Mouse (Mus musculus) ES-E14 (cell line): ENCODE results near the gene Sh3bp4. TPM values are rescaled to one million over a fixed set of nuclear protein-coding genes. Genes with fewer than 3 reads are reported as not detected.

Experiments
- DNase-seq: peaks from one replicate; pipeline ENCODE4 v3.0.0-alpha.2; 2013; ENCODE audit warnings: low read depth, low spot score
- H3K27ac ChIP-seq: 2 replicates; pipeline ENCODE4 v1.5.1; 2012; ENCODE audit warnings: low read depth, mild to moderate bottlenecking, low read length, moderate library complexity, mixed read lengths; ENCODE audit not compliant: poor library complexity, insufficient read depth, severe bottlenecking
- H3K36me3 ChIP-seq: 2 replicates; pipeline ENCODE4 v1.6.1; 2012; ENCODE audit warnings: mild to moderate bottlenecking, low read length, moderate library complexity, mixed read lengths; ENCODE audit not compliant: control insufficient read depth, poor library complexity, insufficient read depth, severe bottlenecking
- H3K4me1 ChIP-seq, 2 experiments: fragments of 150-350 bp in 1 of 2; sonication (generic) in 1 of 2; 2 replicates each; pipeline ENCODE4 v1.6.1; 2012; ENCODE audit warnings: low read length in 2 of 2, mild to moderate bottlenecking in 1 of 2, mixed read lengths in 1 of 2; ENCODE audit not compliant: control insufficient read depth in 2 of 2, insufficient read depth in 2 of 2, poor library complexity in 1 of 2
- H3K4me3 ChIP-seq, 2 experiments: fragments of 150-350 bp in 1 of 2; sonication (generic) in 1 of 2; 2 replicates each; pipeline ENCODE4 v1.5.1; 2012; ENCODE audit warnings: low read length in 2 of 2, low read depth in 1 of 2, mild to moderate bottlenecking in 1 of 2, mixed read lengths in 1 of 2; ENCODE audit not compliant: insufficient read depth in 1 of 2, poor library complexity in 1 of 2, severe bottlenecking in 1 of 2
- H3K9ac ChIP-seq: 2 replicates; pipeline ENCODE4 v1.6.1; 2012; ENCODE audit warnings: low read depth, mild to moderate bottlenecking, low read length, mixed read lengths; ENCODE audit not compliant: poor library complexity, insufficient read depth, severe bottlenecking
- H3K9me3 ChIP-seq: fragments of 150-350 bp; sonication (generic); 2 replicates; pipeline ENCODE4 v1.6.1; 2012; ENCODE audit warnings: low read depth, mild to moderate bottlenecking, low read length; ENCODE audit not compliant: control insufficient read depth, insufficient read depth
- CHD2 ChIP-seq: IDR thresholded peaks from 2 replicates; pipeline ENCODE4 v1.6.1; 2014; ENCODE audit warnings: mild to moderate bottlenecking, low read depth, low read length, inconsistent platforms
- HCFC1 ChIP-seq: IDR thresholded peaks from 2 replicates; pipeline ENCODE4 v1.6.1; 2012; ENCODE audit warnings: low read length, inconsistent platforms, borderline replicate concordance; ENCODE audit not compliant: insufficient read depth
- MAFK ChIP-seq: IDR thresholded peaks from 2 replicates; pipeline ENCODE4 v1.6.1; 2014; ENCODE audit warnings: mild to moderate bottlenecking, low read depth, low read length, inconsistent platforms; ENCODE audit not compliant: insufficient read depth
- ZC3H11A ChIP-seq: IDR thresholded peaks from 2 replicates; pipeline ENCODE4 v1.6.1; 2012; ENCODE audit warnings: low read depth, mild to moderate bottlenecking, inconsistent platforms, low read length, borderline replicate concordance
- ZNF384 ChIP-seq: IDR thresholded peaks from 2 replicates; pipeline ENCODE4 v1.6.1; 2012; ENCODE audit warnings: low read depth, low read length, inconsistent platforms
- in situ Hi-C, 2 experiments: fragments of 600-800 bp; cut with MboI; formaldehyde crosslinking; loops; one replicate each; pipeline ENCODE4 v1.15.1; 2025; ENCODE audit warnings: low sequenced_read_pairs in 2 of 2, inconsistent platforms in 1 of 2; ENCODE audit not compliant: unreplicated experiment in 2 of 2
- total RNA-seq: library from RNA; depleted of rRNA; stranded (reverse); fragments of 300-350 nt; gene quantifications from 2 replicates; pipeline ENCODE4 v1.2.3, GENCODE M21; 2012

Sh3bp4 gene
- total RNA-seq, 1 experiment: 12.0 TPM

- Histone ChIP-seq H3K27ac (no peak overlapping the region), H3K4me3 (no peak overlapping the region), H3K9me3 (no peaks in the 10 kb centered on the region), H3K4me1 (peaks cover 0 to 3% of the 10 kb centered on the region in 2 experiments; a peak in 1 of 4 replicates), H3K36me3 (no peaks in the 10 kb centered on the region; the same call in 1 of the 2 replicates), H3K9ac (no peak overlapping the region)
- DNase-seq: no peak
- in situ Hi-C loops: no loop called here
- TF ChIP-seq ZNF384: no peak
- no peak for TF ChIP-seq HCFC1
- TF ChIP-seq MAFK: no peak
- no peak for TF ChIP-seq CHD2
- TF ChIP-seq ZC3H11A: no peak
These were observed 47.9 kb downstream of the Sh3bp4 start for GRCm38 (mm10) chr1:89118076-89118475.

DNA sequence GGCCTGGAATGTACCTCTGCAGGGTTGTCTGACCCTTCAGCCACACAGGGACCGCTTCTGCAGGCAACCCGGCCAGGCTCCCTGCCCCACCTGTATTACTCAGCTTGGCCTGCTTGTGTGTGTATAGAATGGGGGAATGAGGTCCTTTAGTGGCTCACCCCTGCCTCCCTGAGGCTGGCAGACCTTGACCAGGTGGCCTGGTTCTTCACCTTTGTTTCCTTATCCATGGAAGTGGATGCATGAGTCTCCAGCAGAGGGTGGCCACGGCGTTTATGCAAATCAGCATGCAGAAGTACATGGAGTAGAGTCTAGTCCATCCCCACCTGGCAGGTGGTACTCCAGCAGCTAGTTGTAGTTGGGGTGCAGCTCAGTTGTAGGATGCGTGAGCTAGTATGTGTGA, 48.6 kb downstream of the Sh3bp4 start:
- Histone ChIP-seq H3K27ac (no peak overlapping the region), H3K36me3 (no peaks in the 10 kb centered on the region; the same call in 1 of the 2 replicates), H3K9me3 (no peaks in the 10 kb centered on the region), H3K4me1 (peaks cover 0 to 6% of the 10 kb centered on the region in 2 experiments; a peak in 1 of 4 replicates), H3K9ac (no peak overlapping the region), H3K4me3 (no peak overlapping the region)
- in situ Hi-C loops: no loop called here
- DNase-seq: no peak
- TF ChIP-seq ZC3H11A (no peak), HCFC1 (no peak), MAFK (no peak), CHD2 (no peak), ZNF384 (no peak)

DNA sequence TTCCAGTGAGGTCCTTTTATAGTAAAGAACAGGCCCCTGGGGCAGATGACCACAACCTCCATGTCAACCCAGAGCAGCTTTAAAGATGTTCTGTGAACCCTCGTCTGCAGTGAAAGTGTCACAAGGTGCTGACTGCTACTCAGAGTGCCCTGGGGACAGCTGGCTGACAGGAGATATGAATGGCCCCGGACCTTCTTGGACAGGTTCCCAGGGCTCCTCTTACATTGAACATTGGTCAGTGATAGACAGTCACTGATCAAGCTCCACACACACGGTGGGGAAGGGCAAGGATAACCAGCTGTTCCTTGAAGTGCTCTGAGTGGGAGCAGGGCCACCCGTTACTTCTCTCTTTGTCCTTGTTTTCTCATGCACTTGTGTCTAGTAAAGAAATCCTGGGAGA, 50.1 kb downstream of the Sh3bp4 start:
- in situ Hi-C loops: no loop called here
- TF ChIP-seq MAFK: no peak
- TF ChIP-seq ZC3H11A: no peak
- TF ChIP-seq HCFC1: no peak
- TF ChIP-seq ZNF384: no peak
- no peak for TF ChIP-seq CHD2
- no peak for DNase-seq
- no peaks in the 10 kb centered on the region for H3K9me3 ChIP-seq
- peaks cover 0 to 8% of the 10 kb centered on the region in 2 experiments; a peak in 1 of 4 replicates for H3K4me1 ChIP-seq
- no peak overlapping the region for H3K4me3 ChIP-seq
- H3K9ac ChIP-seq: no peak overlapping the region
- no peaks in the 10 kb centered on the region; the same call in 1 of the 2 replicates for H3K36me3 ChIP-seq
- H3K27ac ChIP-seq: no peak overlapping the region

- H3K27ac ChIP-seq: no peak overlapping the region
- no peak for DNase-seq
- no peaks in the 10 kb centered on the region for H3K9me3 ChIP-seq
- in situ Hi-C loops: no loop called here
- H3K4me3 ChIP-seq: no peak overlapping the region
- H3K4me1 ChIP-seq: peaks cover 0 to 5% of the 10 kb centered on the region in 2 experiments; a peak in 1 of 4 replicates
- H3K9ac ChIP-seq: no peak overlapping the region
- TF ChIP-seq HCFC1: no peak
- H3K36me3 ChIP-seq: no peaks in the 10 kb centered on the region; the same call in 1 of the 2 replicates
These were observed 51.3 kb downstream of the Sh3bp4 start for GRCm38 (mm10) chr1:89121466-89121865.

DNA sequence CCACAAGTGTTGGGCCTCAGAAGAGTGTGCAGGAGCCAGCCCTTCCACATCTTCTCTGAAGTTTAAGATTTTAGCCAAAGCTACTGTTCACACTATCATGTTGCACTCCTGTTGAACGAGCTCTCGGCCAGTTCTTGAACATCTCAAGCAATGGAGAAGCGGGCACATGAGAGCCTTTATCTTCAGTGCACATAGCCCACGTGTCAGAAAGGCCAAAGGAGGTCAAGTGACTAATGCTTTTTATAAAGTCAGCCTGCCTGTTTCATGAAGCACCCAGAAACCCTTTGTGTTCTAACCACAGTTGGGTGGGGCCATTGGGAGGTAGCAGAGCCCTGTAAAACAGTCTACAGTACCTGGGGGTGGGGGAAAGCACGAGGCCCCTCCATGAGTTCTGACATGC, 52.2 kb downstream of the Sh3bp4 start:
- TF ChIP-seq CHD2 (no peak), ZNF384 (no peak), HCFC1 (no peak), ZC3H11A (no peak), MAFK (no peak)
- Histone ChIP-seq H3K27ac (no peak overlapping the region), H3K9me3 (no peaks in the 10 kb centered on the region), H3K4me1 (peaks cover 0 to 5% of the 10 kb centered on the region in 2 experiments; a peak in 1 of 4 replicates), H3K4me3 (no peak overlapping the region), H3K9ac (no peak overlapping the region), H3K36me3 (no peaks in the 10 kb centered on the region; the same call in 1 of the 2 replicates)
- in situ Hi-C loops: no loop called here
- no peak for DNase-seq
